Mouse (Mus musculus) forebrain, embryonic 12.5 days (tissue): ENCODE results near the gene Zfp618. TPM values are rescaled to one million over a fixed set of nuclear protein-coding genes. Genes with fewer than 3 reads are reported as not detected.

ENCODE experiments used
- polyA plus RNA-seq: library from polyadenylated mRNA; unstranded; fragments of >200 nt; fragmentation: Nextera tagmentation; extraction: Ambion mirVana; gene quantifications from 2 replicates; pipeline ENCODE4 v1.2.1, GENCODE M21; 2016

Zfp618 gene
- polyA plus RNA-seq, 1 experiment from 2014 or later: 34.2 TPM

Other genes starting within 250 kb of the Zfp618 start
- not detected in 2 replicates for gene Ambp, start 189.2 kb downstream of the Zfp618 start, polyA plus RNA-seq
- not detected in 2 replicates for gene Kif12, start 206.6 kb downstream of the Zfp618 start, polyA plus RNA-seq
- gene Col27a1, start 248.4 kb downstream of the Zfp618 start, polyA plus RNA-seq: 3.7 and 4.1 TPM in 2 replicates